Mouse (Mus musculus) WW6 (cell line): Measurements from ENCODE around the gene Mboat1.

Experiments used
- DNase-seq: peaks from one replicate; pipeline ENCODE4 v3.0.0-alpha.2; 2013; ENCODE audit warnings: low read depth, low spot score

The Mboat1 gene

GRCm38 (mm10) chr13:30185959-30186358 lies 49.7 kb downstream of the Mboat1 start:
- no peak for DNase-seq

- DNase-seq = no peak
Measured at GRCm38 (mm10) chr13:30186456-30186855, 50.2 kb downstream of the Mboat1 start.

GRCm38 (mm10) chr13:30192031-30192716 lies 55.9 kb downstream of the Mboat1 start:
- no peak for DNase-seq

GRCm38 (mm10) chr13:30193363-30193762 lies 57.1 kb downstream of the Mboat1 start:
- no peak for DNase-seq

- no peak for DNase-seq
Measured at GRCm38 (mm10) chr13:30194834-30195233, 58.5 kb downstream of the Mboat1 start.

- no peak for DNase-seq
Measured at GRCm38 (mm10) chr13:30196661-30197060, 60.4 kb downstream of the Mboat1 start.

GRCm38 (mm10) chr13:30198101-30198570 lies 61.8 kb downstream of the Mboat1 start:
- DNase-seq = no peak

GRCm38 (mm10) chr13:30199821-30200220 lies 63.5 kb downstream of the Mboat1 start:
- DNase-seq = no peak

GRCm38 (mm10) chr13:30200737-30201136 lies 64.4 kb downstream of the Mboat1 start:
- no peak for DNase-seq

- DNase-seq = no peak
Measured at GRCm38 (mm10) chr13:30203018-30203417, 66.7 kb downstream of the Mboat1 start.

- DNase-seq = no peak
Measured at GRCm38 (mm10) chr13:30208176-30208575, 71.9 kb downstream of the Mboat1 start.

- DNase-seq = no peak
Measured at GRCm38 (mm10) chr13:30213276-30213675, 77.0 kb downstream of the Mboat1 start.

- DNase-seq = no peak
Measured at GRCm38 (mm10) chr13:30217588-30218371, 81.5 kb downstream of the Mboat1 start.

GRCm38 (mm10) chr13:30219597-30219996 lies 83.3 kb downstream of the Mboat1 start:
- no peak for DNase-seq

GRCm38 (mm10) chr13:30221316-30221715 lies 85.0 kb downstream of the Mboat1 start:
- no peak for DNase-seq

GRCm38 (mm10) chr13:30224114-30224513 lies 87.8 kb downstream of the Mboat1 start:
- DNase-seq = no peak

GRCm38 (mm10) chr13:30224659-30225058 lies 88.4 kb downstream of the Mboat1 start:
- DNase-seq = no peak

- DNase-seq = no peak
Measured at GRCm38 (mm10) chr13:30228762-30229161, 92.5 kb downstream of the Mboat1 start.

- no peak for DNase-seq
Measured at GRCm38 (mm10) chr13:30229625-30230139, 93.4 kb downstream of the Mboat1 start.

- no peak for DNase-seq
Measured at GRCm38 (mm10) chr13:30235056-30235750, 98.9 kb downstream of the Mboat1 start.

GRCm38 (mm10) chr13:30239396-30239795 lies 103.1 kb downstream of the Mboat1 start:
- DNase-seq = no peak

GRCm38 (mm10) chr13:30245573-30245972 lies 109.3 kb downstream of the Mboat1 start:
- DNase-seq = no peak
